Mouse (Mus musculus) kidney, adult 2 months (tissue): ENCODE results near the gene Ifitm1. TPM values are rescaled to one million over a fixed set of nuclear protein-coding genes. Genes with fewer than 3 reads are reported as not detected.

Experiments
- DNase-seq: peaks from one replicate; pipeline ENCODE4 v3.0.0; 2021
- H3K27ac ChIP-seq: fragments of 200-500 bp; 2 replicates; pipeline ENCODE4 v1.5.1; 2012; ENCODE audit warnings: low read depth, low read length, control low read depth, inconsistent platforms; ENCODE audit not compliant: insufficient read depth
- H3K27me3 ChIP-seq: fragments of 200-500 bp; replicated peaks from 2 replicates; pipeline ENCODE4 v1.6.1; 2012; ENCODE audit warnings: mild to moderate bottlenecking, moderate library complexity, low read length, inconsistent platforms; ENCODE audit not compliant: control insufficient read depth, insufficient read depth
- H3K36me3 ChIP-seq: fragments of 200-500 bp; 2 replicates; pipeline ENCODE4 v1.6.1; 2012; ENCODE audit warnings: mild to moderate bottlenecking, moderate library complexity, low read length, inconsistent platforms; ENCODE audit not compliant: control insufficient read depth, insufficient read depth
- H3K4me1 ChIP-seq: fragments of 200-500 bp; 2 replicates; pipeline ENCODE4 v1.6.1; 2011; ENCODE audit warnings: low read length; ENCODE audit not compliant: control insufficient read depth, insufficient read depth
- H3K4me3 ChIP-seq: fragments of 200-500 bp; 2 replicates; pipeline ENCODE4 v1.5.1; 2011; ENCODE audit warnings: mild to moderate bottlenecking, low read depth, low read length, control low read depth; ENCODE audit not compliant: insufficient read depth
- CTCF ChIP-seq: fragments of 200-500 bp; conservative IDR thresholded peaks from 2 replicates; pipeline ENCODE4 v1.5.1; 2011; ENCODE audit warnings: low read depth, mild to moderate bottlenecking, control low read depth, low read length, moderate library complexity, mixed read lengths; ENCODE audit not compliant: insufficient read depth, insufficient read length
- POLR2A ChIP-seq: fragments of 200-500 bp; IDR thresholded peaks from one replicate; pipeline ENCODE4 v1.6.1; 2011; ENCODE audit warnings: low read depth, low read length, control low read depth
- WGBS: fragments of 180-500 bp; shearing (Covaris S2); methylation state at CpG from one replicate; pipeline ENCODE4 v1.1.7; 2018; 5-methylcytosine and 5-hydroxymethylcytosine counted together
- polyA plus RNA-seq: library from polyadenylated mRNA; depleted of rRNA; stranded (reverse); fragments of >200 nt; gene quantifications from 2 replicates; pipeline ENCODE4 v1.2.3, GENCODE M21; 2012

Gene Ifitm1
- polyA plus RNA-seq, 1 experiment = 125 TPM

- Histone ChIP-seq H3K4me1 (no peaks in the 10 kb centered on the region), H3K36me3 (no peaks in the 10 kb centered on the region), H3K4me3 (no peak overlapping the region), H3K27me3 (no peaks in the 10 kb centered on the region), H3K27ac (no peak overlapping the region)
- TF ChIP-seq CTCF = no peak
- TF ChIP-seq POLR2A = no peak
- 76% methylated on average over 1 of the region's 1 CpGs for WGBS
- no peak for DNase-seq
Observed at GRCm38 (mm10) chr7:140997817-140998216, 30.8 kb downstream of the Ifitm1 start.

GRCm38 (mm10) chr7:140998853-140999700 lies 32.1 kb downstream of the Ifitm1 start:
- 77% methylated on average over 11 of the region's 11 CpGs for WGBS
- DNase-seq = no peak
- no peak for TF ChIP-seq POLR2A
- no peak for TF ChIP-seq CTCF
- no peak overlapping the region for H3K4me3 ChIP-seq
- H3K27me3 ChIP-seq = no peaks in the 10 kb centered on the region
- no peak overlapping the region for H3K27ac ChIP-seq
- H3K36me3 ChIP-seq = no peaks in the 10 kb centered on the region
- no peaks in the 10 kb centered on the region for H3K4me1 ChIP-seq

- H3K36me3 ChIP-seq = no peaks in the 10 kb centered on the region
- H3K27me3 ChIP-seq = no peaks in the 10 kb centered on the region
- no peak for DNase-seq
- 79% methylated on average over 15 of the region's 15 CpGs for WGBS
- no peak overlapping the region for H3K27ac ChIP-seq
- TF ChIP-seq POLR2A (no peak), CTCF (no peak)
- no peaks in the 10 kb centered on the region for H3K4me1 ChIP-seq
- no peak overlapping the region for H3K4me3 ChIP-seq
Observed at GRCm38 (mm10) chr7:141000881-141001708, 34.1 kb downstream of the Ifitm1 start.

- WGBS = 86% methylated on average over 5 of the region's 5 CpGs
- TF ChIP-seq POLR2A = no peak
- TF ChIP-seq CTCF = no peak
- Histone ChIP-seq H3K36me3 (no peaks in the 10 kb centered on the region), H3K4me1 (no peaks in the 10 kb centered on the region), H3K4me3 (no peak overlapping the region), H3K27me3 (no peaks in the 10 kb centered on the region), H3K27ac (no peak overlapping the region)
- no peak for DNase-seq
Observed at GRCm38 (mm10) chr7:141003248-141004010, 36.4 kb downstream of the Ifitm1 start.

GRCm38 (mm10) chr7:141006446-141006845 lies 39.4 kb downstream of the Ifitm1 start:
- no peak for DNase-seq
- 0 out of 2 replicates have a peak, but pooled peaks cover 3% of the 10 kb centered on the region for H3K4me1 ChIP-seq
- TF ChIP-seq CTCF = no peak
- no peak for TF ChIP-seq POLR2A
- H3K27ac ChIP-seq = no peak overlapping the region
- WGBS = 89% methylated on average over 6 of the region's 6 CpGs
- H3K27me3 ChIP-seq = no peaks in the 10 kb centered on the region
- no peak overlapping the region for H3K4me3 ChIP-seq
- no peaks in the 10 kb centered on the region for H3K36me3 ChIP-seq

- Histone ChIP-seq H3K4me3 (no peak overlapping the region), H3K4me1 (0 out of 2 replicates have a peak, but pooled peaks cover 3% of the 10 kb centered on the region), H3K27ac (no peak overlapping the region), H3K36me3 (no peaks in the 10 kb centered on the region), H3K27me3 (no peaks in the 10 kb centered on the region)
- no peak for DNase-seq
- TF ChIP-seq CTCF = no peak
- no peak for TF ChIP-seq POLR2A
- 65% methylated on average over 5 of the region's 5 CpGs for WGBS
Observed at GRCm38 (mm10) chr7:141006914-141007313, 39.9 kb downstream of the Ifitm1 start.
